Mouse (Mus musculus) lung, embryonic 16.5 days (tissue): ENCODE data around the gene Afap1l2. TPM values are rescaled to one million over a fixed set of nuclear protein-coding genes. Genes with fewer than 3 reads are reported as not detected.
A peak's percentile ranks its signal among the peaks of the same experiment; 100 is the strongest.

ENCODE experiments used
- ATAC-seq: fragments of 200-750 bp; cut with Nextera tagmentation; 2 replicates; pipeline ENCODE4 v1.8.0; 2017; ENCODE audit warnings: low read depth, mild to moderate bottlenecking, moderate library complexity
- H3K27ac ChIP-seq: fragments of 300-500 bp; sonication (generic); 2 replicates; pipeline ENCODE4 v1.5.1; 2014; ENCODE audit warnings: mild to moderate bottlenecking, control low read depth, low read length
- H3K27me3 ChIP-seq: fragments of 300-500 bp; sonication (generic); 2 replicates; pipeline ENCODE4 v1.6.1; 2014; ENCODE audit warnings: low read depth, low read length, mixed read lengths; ENCODE audit not compliant: control insufficient read depth, insufficient read depth
- H3K36me3 ChIP-seq: fragments of 300-500 bp; sonication (generic); 2 replicates; pipeline ENCODE4 v1.6.1; 2014; ENCODE audit warnings: low read length; ENCODE audit not compliant: control insufficient read depth, insufficient read depth
- H3K4me1 ChIP-seq: fragments of 300-500 bp; sonication (generic); replicated peaks from 2 replicates; pipeline ENCODE4 v1.6.1; 2014; ENCODE audit warnings: low read length, mixed read lengths; ENCODE audit not compliant: control insufficient read depth, insufficient read depth
- H3K4me2 ChIP-seq: fragments of 300-500 bp; sonication (generic); 2 replicates; pipeline ENCODE4 v1.6.1; 2014; ENCODE audit warnings: low read depth, low read length, control low read depth
- H3K4me3 ChIP-seq: fragments of 300-500 bp; sonication (generic); 2 replicates; pipeline ENCODE4 v1.5.1; 2014; ENCODE audit warnings: mild to moderate bottlenecking, low read length, control low read depth
- H3K9ac ChIP-seq: fragments of 300-500 bp; sonication (generic); 2 replicates; pipeline ENCODE4 v1.6.1; 2014; ENCODE audit warnings: low read length, control low read depth
- H3K9me3 ChIP-seq: fragments of 300-500 bp; sonication (generic); 2 replicates; pipeline ENCODE4 v1.6.1; 2016; ENCODE audit warnings: low read length; ENCODE audit not compliant: control insufficient read depth
- WGBS: fragments of 180-500 bp; shearing (Covaris S2); extraction: QIAGEN DNeasy Blood & Tissue Kit; methylation state at CpG from one replicate; pipeline ENCODE4 v1.1.7; 2014; 5-methylcytosine and 5-hydroxymethylcytosine counted together
- polyA plus RNA-seq: library from polyadenylated mRNA; unstranded; fragments of >200 nt; fragmentation: Nextera tagmentation; extraction: Ambion mirVana; gene quantifications from 2 replicates; pipeline ENCODE4 v1.2.1, GENCODE M21; 2015

Afap1l2 gene
- polyA plus RNA-seq, 1 experiment from 2014 or later = 31.3 TPM

GRCm38 (mm10) chr19:56944211-56944610 is 63.8 kb downstream of the Afap1l2 start:
- no peaks in the 10 kb centered on the region for H3K27me3 ChIP-seq
- H3K4me1 ChIP-seq = no peaks in the 10 kb centered on the region; the same call in 1 of the 2 replicates
- 34% methylated on average over 9 of the region's 9 CpGs for WGBS
- peak overlapping the region; percentile 7; the same call in 1 of the 2 replicates for H3K27ac ChIP-seq
- ATAC-seq = peak; percentile 58
- peaks cover 3% of the 10 kb centered on the region for H3K9me3 ChIP-seq
- no peak overlapping the region for H3K4me3 ChIP-seq
- 0 out of 2 replicates have a peak, but pooled peaks cover 2% of the 10 kb centered on the region for H3K36me3 ChIP-seq
- no peak overlapping the region for H3K9ac ChIP-seq
- H3K4me2 ChIP-seq = no peak overlapping the region

GRCm38 (mm10) chr19:56942216-56942615 is 65.8 kb downstream of the Afap1l2 start:
- 82% methylated on average over 7 of the region's 7 CpGs for WGBS
- no peak for ATAC-seq
- Histone ChIP-seq H3K4me1 (no peaks in the 10 kb centered on the region; the same call in 1 of the 2 replicates), H3K4me2 (no peak overlapping the region), H3K9ac (no peak overlapping the region), H3K9me3 (peaks cover 3% of the 10 kb centered on the region), H3K36me3 (0 out of 2 replicates have a peak, but pooled peaks cover 2% of the 10 kb centered on the region), H3K4me3 (no peak overlapping the region), H3K27me3 (no peaks in the 10 kb centered on the region), H3K27ac (no peak overlapping the region)

GRCm38 (mm10) chr19:56940507-56940906 is 67.5 kb downstream of the Afap1l2 start:
- WGBS = 84% methylated on average over 11 of the region's 11 CpGs
- Histone ChIP-seq H3K9me3 (peaks cover 3% of the 10 kb centered on the region), H3K36me3 (0 out of 2 replicates have a peak, but pooled peaks cover 2% of the 10 kb centered on the region), H3K4me3 (no peak overlapping the region), H3K27ac (no peak overlapping the region), H3K9ac (no peak overlapping the region), H3K4me1 (no peaks in the 10 kb centered on the region; the same call in 1 of the 2 replicates), H3K27me3 (no peaks in the 10 kb centered on the region), H3K4me2 (no peak overlapping the region)
- ATAC-seq = peak; percentile 52

GRCm38 (mm10) chr19:56939826-56940225 is 68.2 kb downstream of the Afap1l2 start:
- WGBS = 77% methylated on average over 9 of the region's 9 CpGs
- Histone ChIP-seq H3K4me1 (no peaks in the 10 kb centered on the region; the same call in 1 of the 2 replicates), H3K36me3 (0 out of 2 replicates have a peak, but pooled peaks cover 2% of the 10 kb centered on the region), H3K27ac (no peak overlapping the region), H3K27me3 (no peaks in the 10 kb centered on the region), H3K9me3 (peaks cover 2% of the 10 kb centered on the region), H3K4me3 (no peak overlapping the region), H3K9ac (no peak overlapping the region), H3K4me2 (no peak overlapping the region)
- ATAC-seq = no peak

GRCm38 (mm10) chr19:56937911-56938310 is 70.1 kb downstream of the Afap1l2 start:
- 84% methylated on average over 5 of the region's 5 CpGs for WGBS
- H3K9ac ChIP-seq = no peak overlapping the region
- H3K4me2 ChIP-seq = no peak overlapping the region
- no peaks in the 10 kb centered on the region for H3K4me1 ChIP-seq
- no peak for ATAC-seq
- H3K27ac ChIP-seq = no peak overlapping the region
- no peaks in the 10 kb centered on the region for H3K27me3 ChIP-seq
- H3K36me3 ChIP-seq = 0 out of 2 replicates have a peak, but pooled peaks cover 2% of the 10 kb centered on the region
- no peaks in the 10 kb centered on the region for H3K9me3 ChIP-seq
- H3K4me3 ChIP-seq = no peak overlapping the region

- Histone ChIP-seq H3K9me3 (no peaks in the 10 kb centered on the region), H3K27me3 (no peaks in the 10 kb centered on the region), H3K4me1 (no peaks in the 10 kb centered on the region), H3K4me2 (no peak overlapping the region), H3K4me3 (no peak overlapping the region), H3K27ac (no peak overlapping the region), H3K9ac (no peak overlapping the region), H3K36me3 (no peaks in the 10 kb centered on the region)
- 90% methylated on average over 8 of the region's 8 CpGs for WGBS
- no peak for ATAC-seq
Measured at GRCm38 (mm10) chr19:56936253-56936652, 71.8 kb downstream of the Afap1l2 start.

- H3K4me2 ChIP-seq = no peak overlapping the region
- ATAC-seq = no peak
- H3K9ac ChIP-seq = no peak overlapping the region
- 77% methylated on average over 7 of the region's 7 CpGs for WGBS
- no peaks in the 10 kb centered on the region for H3K4me1 ChIP-seq
- H3K9me3 ChIP-seq = no peaks in the 10 kb centered on the region
- no peaks in the 10 kb centered on the region for H3K27me3 ChIP-seq
- no peak overlapping the region for H3K4me3 ChIP-seq
- H3K27ac ChIP-seq = no peak overlapping the region
- H3K36me3 ChIP-seq = no peaks in the 10 kb centered on the region
Measured at GRCm38 (mm10) chr19:56935777-56936176, 72.3 kb downstream of the Afap1l2 start.

- no peak for ATAC-seq
- 77% methylated on average over 6 of the region's 6 CpGs for WGBS
Measured at GRCm38 (mm10) chr19:56935111-56935510, 72.9 kb downstream of the Afap1l2 start.

GRCm38 (mm10) chr19:56933800-56934199 is 74.2 kb downstream of the Afap1l2 start:
- no peaks in the 10 kb centered on the region for H3K27me3 ChIP-seq
- no peak overlapping the region for H3K4me2 ChIP-seq
- no peak overlapping the region for H3K4me3 ChIP-seq
- H3K9me3 ChIP-seq = no peaks in the 10 kb centered on the region
- peaks cover 7% of the 10 kb centered on the region; the same call in 1 of the 2 replicates for H3K4me1 ChIP-seq
- WGBS = 70% methylated on average over 3 of the region's 3 CpGs
- no peak overlapping the region for H3K9ac ChIP-seq
- no peak for ATAC-seq
- H3K36me3 ChIP-seq = no peaks in the 10 kb centered on the region
- no peak overlapping the region for H3K27ac ChIP-seq

More at GRCm38 (mm10) chr19:56935111-56935510, 72.9 kb downstream of the Afap1l2 start:
- no peak overlapping the region for H3K4me3 ChIP-seq
- H3K36me3 ChIP-seq = no peaks in the 10 kb centered on the region
- H3K27me3 ChIP-seq = no peaks in the 10 kb centered on the region
- H3K9ac ChIP-seq = no peak overlapping the region
- H3K4me1 ChIP-seq = peaks cover 4% of the 10 kb centered on the region; the same call in 1 of the 2 replicates
- no peaks in the 10 kb centered on the region for H3K9me3 ChIP-seq
- H3K4me2 ChIP-seq = no peak overlapping the region
- no peak overlapping the region for H3K27ac ChIP-seq
